Mouse (Mus musculus): ENCODE data around the gene Nmrk2.
"Not testable (repeated sequence)": the region's sequence is repeated elsewhere in the genome, so short reads cannot be mapped to it uniquely, and the experiment has no call there.

The Nmrk2 gene

DNA sequence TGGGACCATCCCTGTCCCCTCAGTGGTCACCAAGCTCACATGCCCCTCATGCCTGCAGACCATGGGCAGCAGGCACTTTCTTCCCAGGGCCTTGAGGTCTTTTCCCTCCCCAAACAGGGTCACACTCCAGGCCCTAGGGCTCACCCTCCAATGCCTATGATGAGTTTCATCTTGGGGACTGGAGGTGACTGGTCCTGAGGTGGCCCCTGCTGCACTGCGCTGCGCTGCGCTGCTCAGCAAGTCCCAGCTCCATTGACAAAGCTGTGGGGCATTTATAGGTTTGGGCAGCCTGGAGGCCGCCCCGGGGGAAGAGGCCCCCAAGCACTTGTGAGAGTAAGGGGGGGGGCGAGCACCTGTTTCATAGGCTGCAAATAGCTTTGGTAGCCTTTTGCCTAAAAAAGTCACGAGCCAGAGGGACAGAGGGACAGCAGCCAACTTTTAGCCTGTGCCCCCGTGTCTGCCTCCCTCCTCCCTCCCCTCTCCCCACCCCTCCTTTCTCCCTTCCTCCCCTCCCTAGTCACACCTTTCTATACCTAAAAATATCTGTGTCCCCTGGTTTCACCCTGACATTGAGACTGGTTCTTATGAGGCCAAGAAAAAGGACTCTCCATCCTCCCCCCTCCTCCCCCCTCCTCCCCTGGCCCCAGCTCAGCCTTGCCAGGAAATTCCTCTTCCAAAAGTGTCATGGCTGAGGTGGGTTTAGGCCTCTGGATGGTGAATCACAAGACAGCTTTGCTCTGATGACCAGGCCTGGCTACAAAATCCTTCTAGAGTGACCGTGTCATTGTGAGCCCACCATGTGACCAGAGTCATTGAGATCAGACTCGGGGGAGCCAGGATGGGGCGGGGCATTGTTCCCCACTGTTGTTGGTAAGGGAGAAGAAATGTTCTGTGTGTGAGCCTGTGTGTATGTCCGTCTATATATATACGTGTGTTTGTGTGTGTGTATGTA lies at the start of gene Nmrk2:
Gene Nmrk2 (minus strand): TSS at position 245 of the 952 bp plus-strand sequence.
- in situ Hi-C loops (cut with MboI; ENCODE audit: low pct_unique_long_range_greater_than_20kb in 1 of 2, low sequenced_read_pairs in 2 of 2, unreplicated experiment in 1 of 2), result loop anchor here (10.0 kb wide), 2 partner anchors 143 to 333 kb away; partner anchors contain the start of gene Gipc3 (in 1 of the 2)

DNA sequence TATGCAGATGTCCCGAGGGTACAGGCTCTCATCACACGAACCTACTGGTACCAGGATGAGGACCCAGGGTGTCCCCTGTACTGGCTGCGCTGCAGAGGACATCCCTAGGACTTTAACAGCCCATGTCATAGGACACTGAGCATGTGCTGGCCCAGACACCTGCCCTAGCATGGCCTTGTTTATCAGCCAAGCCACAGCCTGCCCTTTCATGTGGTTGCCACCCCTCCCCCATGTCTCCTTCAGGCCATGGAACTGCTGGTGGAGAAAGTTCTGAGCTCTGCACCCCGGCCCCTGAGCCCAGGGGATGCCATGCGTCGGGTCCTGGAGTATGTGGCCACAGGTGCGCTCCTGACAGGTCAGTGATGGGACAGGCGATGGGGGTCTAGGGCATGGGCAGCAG lies 47.6 kb upstream of the Nmrk2 start:
- in situ Hi-C loops (cut with MboI; ENCODE audit: low pct_unique_long_range_greater_than_20kb in 1 of 2, low sequenced_read_pairs in 2 of 2, unreplicated experiment in 1 of 2), result no loop called here

DNA sequence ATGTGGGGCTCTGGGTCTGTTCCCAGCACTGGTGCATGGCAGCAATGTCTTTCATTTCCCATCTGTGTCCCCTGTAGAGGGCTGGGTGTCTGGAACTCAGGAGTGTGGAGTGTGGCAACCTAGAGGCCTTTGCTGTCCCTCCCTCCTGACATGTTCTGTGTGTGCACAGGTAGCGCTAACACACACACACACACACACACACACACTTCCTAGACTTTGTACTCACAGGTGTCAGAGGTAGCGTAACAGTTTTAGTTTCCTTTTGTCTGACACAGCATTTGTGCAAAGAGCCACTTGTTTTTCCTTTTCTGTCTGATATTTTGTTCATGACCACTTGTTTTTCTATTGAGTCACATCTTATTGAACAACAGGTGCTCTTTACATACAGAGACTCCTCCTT lies 46.0 kb upstream of the Nmrk2 start:
- in situ Hi-C loops (cut with MboI; ENCODE audit: low pct_unique_long_range_greater_than_20kb in 1 of 2, low sequenced_read_pairs in 2 of 2, unreplicated experiment in 1 of 2), result no loop called here

DNA sequence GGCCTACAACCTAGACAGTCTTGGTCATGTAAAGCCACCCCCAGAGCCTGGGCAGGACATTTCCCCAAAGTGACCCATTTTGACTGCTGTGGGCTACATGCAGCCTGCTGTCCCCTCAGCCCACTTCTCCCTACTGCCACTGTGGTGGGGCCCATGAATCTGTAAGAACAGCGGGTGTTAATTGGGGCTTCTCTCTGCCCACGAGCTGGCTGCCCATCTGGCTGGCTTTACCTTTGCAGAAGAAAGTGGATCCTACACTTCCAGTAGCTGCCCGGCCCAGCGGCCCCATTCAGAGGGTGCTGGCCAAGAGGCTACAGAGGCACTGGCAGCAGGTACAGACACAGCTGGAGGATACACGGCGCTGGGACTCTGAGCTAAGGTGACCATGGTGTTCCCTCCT lies 43.3 kb upstream of the Nmrk2 start:
- in situ Hi-C loops (cut with MboI; ENCODE audit: low pct_unique_long_range_greater_than_20kb in 1 of 2, low sequenced_read_pairs in 2 of 2, unreplicated experiment in 1 of 2), result no loop called here

DNA sequence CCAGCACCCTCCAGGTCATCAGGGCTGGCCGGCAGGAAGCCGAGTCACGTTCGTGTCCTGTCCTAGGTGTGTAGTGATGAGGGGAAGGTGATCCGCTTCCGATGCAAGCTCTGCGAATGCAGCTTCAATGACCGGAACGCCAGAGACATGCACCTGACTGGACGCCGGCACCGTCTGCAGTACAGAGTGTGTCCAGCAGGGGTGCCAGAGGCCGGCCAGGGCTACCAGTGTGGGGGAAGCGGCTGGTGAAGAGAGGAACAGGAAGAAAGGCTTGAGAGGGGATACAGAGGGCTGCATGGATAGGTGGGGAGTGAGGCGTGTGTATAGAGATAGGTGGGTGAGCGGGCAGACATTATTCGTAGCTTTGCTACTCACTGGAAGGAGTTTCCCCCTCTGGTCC lies 42.7 kb upstream of the Nmrk2 start:
- in situ Hi-C loops (cut with MboI; ENCODE audit: low pct_unique_long_range_greater_than_20kb in 1 of 2, low sequenced_read_pairs in 2 of 2, unreplicated experiment in 1 of 2), result no loop called here

DNA sequence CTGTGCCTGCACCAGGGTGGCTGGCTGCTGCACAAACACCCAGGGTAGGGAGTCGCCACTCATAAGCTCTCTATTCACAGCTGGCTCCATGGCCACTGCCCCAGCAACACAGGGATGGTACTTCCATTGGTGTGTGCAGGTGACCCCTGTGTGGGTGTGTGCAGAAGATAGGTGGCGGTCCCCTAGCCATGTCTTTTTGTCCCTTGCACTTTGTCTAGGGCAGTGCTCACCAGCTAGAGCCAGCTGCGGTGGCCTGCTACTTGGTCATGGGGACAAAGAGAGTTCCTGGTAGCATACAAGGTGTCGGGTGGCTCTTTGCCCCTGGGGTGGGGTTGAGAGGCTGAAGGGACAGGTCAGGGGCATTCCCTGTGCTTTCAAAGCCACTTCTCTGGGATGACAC lies 42.3 kb upstream of the Nmrk2 start:
- in situ Hi-C loops (cut with MboI; ENCODE audit: low pct_unique_long_range_greater_than_20kb in 1 of 2, low sequenced_read_pairs in 2 of 2, unreplicated experiment in 1 of 2), result no loop called here

DNA sequence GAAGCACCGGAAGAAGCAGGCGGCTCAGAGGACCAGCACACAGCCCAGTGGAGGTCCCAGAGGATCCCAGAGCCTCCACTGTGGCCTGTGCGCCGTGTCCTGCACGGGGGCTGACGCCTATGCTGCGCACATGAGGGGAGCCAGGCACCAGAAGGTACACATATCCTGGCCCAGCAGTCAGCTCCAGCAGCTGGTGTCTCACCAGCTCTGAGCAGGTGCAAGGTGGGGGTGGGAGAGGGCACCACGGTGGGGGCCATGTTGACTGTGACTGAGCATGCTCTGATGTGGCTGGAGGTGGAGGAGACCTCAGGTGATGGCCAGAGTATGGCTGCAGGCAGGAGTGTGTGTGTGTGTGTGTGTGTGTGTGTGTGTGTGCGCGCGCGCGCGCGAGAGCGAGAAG lies 40.2 kb upstream of the Nmrk2 start:
- in situ Hi-C loops (cut with MboI; ENCODE audit: low pct_unique_long_range_greater_than_20kb in 1 of 2, low sequenced_read_pairs in 2 of 2, unreplicated experiment in 1 of 2), result no loop called here

DNA sequence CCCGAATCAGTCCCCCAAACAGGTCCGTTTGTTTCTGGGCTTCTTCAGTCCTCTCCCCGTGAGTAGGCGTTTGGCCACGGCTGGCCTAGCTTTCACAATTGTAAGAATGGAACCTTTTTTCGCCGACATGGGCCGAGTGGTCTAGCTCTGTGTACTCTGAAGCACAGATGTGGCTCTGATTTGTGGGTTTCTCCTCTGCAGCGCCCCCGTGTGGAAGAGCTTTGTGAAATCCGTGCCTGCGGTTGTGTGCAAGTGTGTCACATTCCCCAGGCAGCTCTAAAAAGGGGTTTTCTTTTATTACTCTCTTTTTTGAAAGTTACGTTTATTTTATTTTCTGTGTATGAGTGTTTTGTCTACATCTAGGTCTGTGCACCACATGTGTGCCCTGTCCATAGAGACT lies 39.0 kb upstream of the Nmrk2 start:
- in situ Hi-C loops (cut with MboI; ENCODE audit: low pct_unique_long_range_greater_than_20kb in 1 of 2, low sequenced_read_pairs in 2 of 2, unreplicated experiment in 1 of 2), result no loop called here

DNA sequence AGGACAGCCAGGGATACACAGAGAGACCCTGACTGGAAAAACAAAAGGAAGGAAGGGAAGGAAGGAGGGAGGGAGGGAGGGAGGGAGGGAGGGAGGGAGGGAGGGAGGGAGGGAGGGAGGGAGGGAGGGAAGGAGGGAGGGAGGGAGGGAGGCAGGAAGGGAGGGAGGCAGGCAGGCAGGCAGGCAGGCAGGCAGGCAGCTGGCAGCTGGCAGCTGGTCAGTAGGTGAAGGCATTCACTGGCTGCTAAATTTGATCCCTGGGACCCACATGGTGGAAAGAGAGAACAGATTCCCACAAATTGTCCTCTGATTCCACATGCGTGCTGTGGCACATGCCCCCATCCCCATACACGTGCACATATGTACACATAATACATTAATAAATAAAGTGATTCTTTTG lies 36.8 kb upstream of the Nmrk2 start:
- in situ Hi-C loops (cut with MboI; ENCODE audit: low pct_unique_long_range_greater_than_20kb in 1 of 2, low sequenced_read_pairs in 2 of 2, unreplicated experiment in 1 of 2), result no loop called here

DNA sequence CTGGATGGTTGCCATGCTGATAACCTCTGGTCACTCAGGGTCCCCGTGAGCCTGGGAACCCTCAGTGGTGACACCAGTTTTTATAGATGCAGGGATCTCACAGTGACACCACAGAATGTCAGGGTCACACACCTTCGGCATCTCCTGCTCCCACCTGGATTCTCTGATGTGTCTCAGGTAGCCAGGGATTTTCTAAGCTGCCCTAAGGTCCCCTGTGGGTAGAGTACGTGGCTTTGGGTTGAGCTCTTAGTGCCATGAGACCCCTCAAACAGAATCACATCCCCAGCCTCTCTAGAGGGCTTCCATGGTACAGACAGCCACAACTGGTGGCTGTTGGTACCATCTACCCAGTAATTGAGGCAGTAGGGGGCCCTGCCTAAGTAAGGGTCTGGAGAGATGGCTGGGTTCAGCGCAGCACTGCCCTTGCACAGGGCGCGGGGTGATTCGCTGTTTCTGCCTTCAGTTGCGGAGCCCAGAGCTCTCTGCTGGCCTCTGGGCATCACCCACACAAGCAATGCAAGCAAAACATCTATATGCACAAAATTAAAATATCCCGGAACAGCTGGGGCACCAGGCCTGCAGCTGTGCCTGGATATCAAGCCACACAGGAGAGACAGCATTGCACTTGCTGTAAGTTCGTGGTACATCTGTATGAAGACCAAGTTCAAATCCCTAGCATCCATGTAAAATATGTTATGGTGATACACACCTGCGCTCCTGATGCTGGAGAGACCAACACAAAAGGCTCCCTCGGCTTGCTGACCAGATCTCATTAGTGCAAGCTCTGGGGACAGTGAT lies 34.8 kb upstream of the Nmrk2 start:
- in situ Hi-C loops (cut with MboI; ENCODE audit: low pct_unique_long_range_greater_than_20kb in 1 of 2, low sequenced_read_pairs in 2 of 2, unreplicated experiment in 1 of 2), result no loop called here

DNA sequence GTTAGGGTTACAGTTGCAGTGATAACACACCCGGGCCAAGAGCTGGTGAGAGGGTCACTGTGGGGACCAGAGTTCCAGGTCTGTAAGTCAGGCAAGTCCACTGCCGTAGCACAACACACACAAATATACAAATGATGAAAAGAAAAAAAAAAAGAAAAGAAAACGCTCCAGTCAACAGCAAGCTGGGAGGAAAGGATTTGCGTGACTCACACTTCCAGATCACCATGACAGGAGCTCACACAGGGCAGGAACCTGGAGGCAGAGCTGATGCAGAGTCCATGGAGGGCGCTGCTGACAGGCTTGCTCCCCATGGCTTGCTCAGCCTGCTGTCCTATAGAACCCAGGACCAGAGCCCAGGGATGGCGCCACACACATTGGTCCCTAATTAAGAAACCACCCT lies 32.4 kb upstream of the Nmrk2 start:
- in situ Hi-C loops (cut with MboI; ENCODE audit: low pct_unique_long_range_greater_than_20kb in 1 of 2, low sequenced_read_pairs in 2 of 2, unreplicated experiment in 1 of 2), result no loop called here

DNA sequence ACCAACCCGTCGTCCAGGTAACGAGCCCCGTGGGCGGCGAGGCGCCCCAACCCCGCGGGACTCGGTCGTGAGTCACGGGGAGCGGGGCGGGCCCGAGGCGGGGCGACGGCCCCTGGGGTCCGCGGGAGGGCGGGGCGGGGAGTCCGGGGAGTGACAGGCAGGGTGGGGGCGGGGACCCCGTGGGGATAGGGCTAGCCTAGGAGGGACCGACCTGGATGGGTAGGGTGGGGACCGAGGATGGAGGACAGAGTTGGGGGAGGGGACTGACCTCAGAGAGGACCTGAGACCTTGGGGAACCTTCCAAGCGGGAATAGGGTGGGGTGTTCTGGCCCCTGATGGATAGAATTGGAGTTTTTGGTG lies 31.4 kb upstream of the Nmrk2 start:
- in situ Hi-C loops (cut with MboI; ENCODE audit: low pct_unique_long_range_greater_than_20kb in 1 of 2, low sequenced_read_pairs in 2 of 2, unreplicated experiment in 1 of 2), result no loop called here

DNA sequence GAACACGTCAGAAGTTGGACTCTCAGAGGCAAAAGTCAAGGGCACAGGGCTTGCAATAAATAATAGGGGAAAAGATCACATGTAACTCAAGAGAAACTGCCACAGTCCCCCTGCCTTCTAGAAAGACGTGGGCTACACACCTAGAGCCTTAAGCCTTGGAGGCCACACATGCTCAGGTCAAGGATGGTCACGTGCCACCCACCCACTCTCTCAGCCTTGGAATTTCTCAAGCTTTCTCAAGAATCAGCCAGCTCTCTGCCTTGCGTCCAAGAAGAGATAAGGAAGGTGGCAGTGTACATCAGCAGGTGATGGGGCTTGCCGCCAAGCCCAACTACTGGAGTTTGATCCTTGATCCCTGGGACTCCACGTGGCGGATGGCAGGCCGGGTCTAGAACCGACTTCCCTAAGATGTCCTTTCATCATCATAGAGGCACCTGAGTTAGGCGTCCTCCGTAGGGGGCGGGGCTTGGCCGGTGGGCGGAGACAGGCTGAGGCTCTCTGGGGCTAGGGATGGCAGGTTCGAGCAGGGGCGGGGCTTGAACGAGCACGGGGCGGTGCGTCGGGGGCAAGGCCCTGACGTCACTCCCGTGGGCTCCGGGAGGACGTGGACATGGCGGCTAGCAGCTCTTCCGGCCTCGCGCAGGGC lies 30.9 kb upstream of the Nmrk2 start, which contains the start of gene Zfr2:
Gene Zfr2 (plus strand): TSS at position 576 of the 646 bp plus-strand sequence.
- in situ Hi-C loops (cut with MboI; ENCODE audit: low pct_unique_long_range_greater_than_20kb in 1 of 2, low sequenced_read_pairs in 2 of 2, unreplicated experiment in 1 of 2), result no loop called here

DNA sequence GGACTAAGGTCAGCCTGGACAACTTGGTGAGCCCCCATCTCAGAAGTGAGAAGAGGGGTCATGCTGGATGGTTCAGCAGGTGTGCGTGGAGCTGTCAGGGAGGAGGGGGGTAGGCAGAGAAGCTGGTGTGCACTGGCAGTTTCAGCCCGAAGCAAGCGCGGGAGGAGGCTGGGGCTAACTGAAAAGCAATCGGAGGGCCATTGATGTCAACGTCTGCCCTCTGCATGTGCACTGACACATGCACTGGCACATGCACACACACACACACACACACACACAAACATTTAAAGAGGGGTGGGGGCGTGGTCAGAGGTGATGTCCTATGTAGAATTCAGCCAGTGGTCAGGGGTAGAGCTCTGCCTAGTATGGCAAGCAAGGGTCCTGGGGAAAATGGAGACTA lies 29.6 kb upstream of the Nmrk2 start:
- in situ Hi-C loops (cut with MboI; ENCODE audit: low pct_unique_long_range_greater_than_20kb in 1 of 2, low sequenced_read_pairs in 2 of 2, unreplicated experiment in 1 of 2), result no loop called here

DNA sequence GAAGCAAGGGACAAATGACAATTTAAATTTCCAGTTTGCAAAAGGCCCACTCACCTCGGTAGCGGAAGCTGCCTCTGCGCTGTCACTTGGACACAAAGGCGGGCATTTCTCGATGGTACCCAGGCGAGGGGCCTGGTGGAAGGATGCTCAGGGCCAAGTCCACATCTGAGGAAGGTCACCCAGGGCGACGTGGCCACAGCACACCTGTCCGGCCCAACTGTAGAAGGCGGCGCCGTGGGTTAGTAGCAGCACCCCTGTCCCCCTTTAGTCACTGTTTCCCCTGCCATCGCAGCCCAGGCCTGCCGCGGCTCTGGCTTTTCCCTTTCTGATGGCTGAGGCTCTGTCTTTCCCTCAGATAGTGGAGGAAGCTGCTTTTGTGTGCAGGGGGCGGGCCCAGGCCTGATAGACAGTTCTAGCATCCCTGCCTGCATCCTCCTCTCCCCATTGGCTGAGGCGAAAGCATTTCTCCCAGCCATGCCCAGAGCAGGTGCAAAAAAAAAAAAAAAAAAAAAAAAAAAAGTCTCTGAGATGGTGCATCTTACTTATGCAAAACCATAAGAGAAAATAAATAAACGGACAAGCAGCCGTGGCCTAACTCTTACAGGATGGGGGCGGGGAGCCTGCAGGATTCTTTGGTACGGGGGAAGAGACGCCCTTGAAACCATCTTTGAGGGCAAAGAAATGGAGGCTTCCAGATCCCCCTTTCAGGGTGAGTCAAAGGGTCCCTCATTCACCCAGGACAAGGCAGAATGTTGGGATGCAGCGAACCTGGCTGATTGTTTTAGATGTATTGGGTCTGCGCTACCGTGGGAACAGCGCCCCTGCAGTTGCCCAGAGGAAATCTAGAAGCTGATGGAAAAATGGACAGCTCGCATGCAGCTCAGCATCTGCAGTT lies 28.8 kb upstream of the Nmrk2 start, which contains the start of gene Atcay:
Gene Atcay (minus strand): TSS at position 396 of the 895 bp plus-strand sequence.
- in situ Hi-C loops (cut with MboI; ENCODE audit: low pct_unique_long_range_greater_than_20kb in 1 of 2, low sequenced_read_pairs in 2 of 2, unreplicated experiment in 1 of 2), result no loop called here

DNA sequence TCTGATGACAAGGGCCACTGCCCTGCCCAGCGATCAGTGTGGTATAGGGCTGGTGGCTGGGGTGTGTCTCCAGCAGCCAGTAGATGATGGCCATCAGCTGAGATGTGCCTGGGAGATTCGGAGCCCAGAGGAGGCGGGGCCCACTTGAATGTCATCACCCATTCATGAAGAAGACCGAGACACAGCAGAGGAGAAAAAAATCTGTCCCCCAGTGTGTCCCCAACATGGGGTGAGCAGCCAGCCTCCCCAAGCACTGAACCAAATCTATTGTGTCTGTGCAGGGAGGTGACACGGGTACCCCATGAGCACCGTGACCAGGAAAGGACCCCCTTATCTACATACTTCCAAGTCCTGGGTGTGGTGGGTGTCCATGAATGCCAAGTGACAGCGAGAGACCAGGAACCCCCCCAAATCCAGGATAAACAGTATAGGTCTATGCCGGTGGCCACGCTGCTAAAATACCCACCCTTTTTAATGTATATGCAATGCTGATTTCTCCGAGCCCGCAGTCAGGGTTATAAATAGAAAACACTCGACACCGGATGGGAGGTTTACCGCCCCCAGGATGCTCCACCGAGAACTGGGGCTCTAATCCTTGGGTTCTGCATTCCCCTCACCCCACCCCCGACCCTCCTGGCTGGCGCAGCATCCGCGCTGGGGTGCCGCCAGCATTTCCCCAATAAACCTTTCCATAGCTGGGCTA lies 28.0 kb upstream of the Nmrk2 start:
- in situ Hi-C loops (cut with MboI; ENCODE audit: low pct_unique_long_range_greater_than_20kb in 1 of 2, low sequenced_read_pairs in 2 of 2, unreplicated experiment in 1 of 2), result no loop called here

DNA sequence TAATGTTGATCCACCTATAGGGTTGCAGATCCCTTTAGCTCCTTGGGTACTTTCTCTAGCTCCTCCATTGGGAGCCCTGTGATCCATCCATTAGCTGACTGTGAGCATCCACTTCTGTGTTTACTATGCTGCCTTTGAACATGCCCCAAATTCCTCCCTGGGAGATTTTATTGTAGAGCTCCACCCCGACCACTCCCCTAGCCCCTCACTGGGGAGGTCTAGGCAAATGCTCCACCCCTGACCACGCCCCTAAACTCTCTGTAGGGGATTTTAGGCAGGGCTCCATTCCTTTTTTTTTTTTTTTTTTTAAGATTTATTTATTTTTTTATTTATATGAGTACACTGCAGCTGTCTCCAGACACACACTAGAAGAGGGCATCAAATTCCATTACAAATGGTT lies 21.9 kb upstream of the Nmrk2 start:
- in situ Hi-C loops (cut with MboI; ENCODE audit: low pct_unique_long_range_greater_than_20kb in 1 of 2, low sequenced_read_pairs in 2 of 2, unreplicated experiment in 1 of 2), result not testable (repeated sequence)
